Mouse (Mus musculus) CH12.LX (cell line): ENCODE results near the gene Megf11. TPM values are rescaled to one million over a fixed set of nuclear protein-coding genes. Genes with fewer than 3 reads are reported as not detected.

Experiments used
- DNase-seq: peaks from one replicate; pipeline ENCODE4 v3.0.0-alpha.2; 2013; ENCODE audit errors: extremely low read depth
- H3K27ac ChIP-seq: 2 replicates; pipeline ENCODE4 v1.5.1; 2012; ENCODE audit warnings: low read depth, mild to moderate bottlenecking, control low read depth, moderate library complexity; ENCODE audit not compliant: insufficient read depth
- H3K27me3 ChIP-seq: replicated peaks from 2 replicates; pipeline ENCODE3; 2012; ENCODE audit warnings: inconsistent platforms
- H3K36me3 ChIP-seq, 2 experiments: replicated peaks in 1 of 2; 2 replicates each; pipeline versions ENCODE3 to v1.6.1; 2012; ENCODE audit warnings: inconsistent platforms in 1 of 2, low read length in 1 of 2, mild to moderate bottlenecking in 1 of 2, mixed read lengths in 1 of 2, moderate library complexity in 1 of 2; ENCODE audit not compliant: control insufficient read depth in 1 of 2, insufficient read depth in 1 of 2
- H3K4me1 ChIP-seq, 2 experiments: 2 replicates each; pipeline ENCODE4 v1.6.1; 2012; ENCODE audit warnings: inconsistent platforms in 1 of 2, moderate library complexity in 1 of 2; ENCODE audit not compliant: insufficient read depth in 2 of 2, control insufficient read depth in 1 of 2
- H3K4me2 ChIP-seq: 2 replicates; pipeline ENCODE4 v1.6.1; 2012; ENCODE audit warnings: low read depth, mild to moderate bottlenecking, control low read depth; ENCODE audit not compliant: poor library complexity, insufficient read depth, severe bottlenecking
- H3K4me3 ChIP-seq, 3 experiments: fragments of 150-350 bp in 1 of 3; sonication (generic) in 1 of 3; replicated peaks in 1 of 3; 2 replicates each; pipeline versions ENCODE3 to v1.5.1; 2011 to 2012; ENCODE audit warnings: low read depth in 2 of 3, low read length in 2 of 3, mild to moderate bottlenecking in 2 of 3, moderate library complexity in 2 of 3, control low read depth in 1 of 3, improper control_type of control experiment in 1 of 3, inconsistent platforms in 1 of 3, mixed read lengths in 1 of 3; ENCODE audit not compliant: poor library complexity in 1 of 3
- H3K79me2 ChIP-seq: replicated peaks from 2 replicates; pipeline ENCODE4 v1.6.1; 2012; ENCODE audit warnings: mild to moderate bottlenecking, moderate library complexity; ENCODE audit not compliant: control insufficient read depth, poor library complexity, insufficient read depth, severe bottlenecking; ENCODE audit errors: extremely low read depth
- H3K9ac ChIP-seq: 2 replicates; pipeline ENCODE4 v1.6.1; 2012; ENCODE audit warnings: low read depth, mild to moderate bottlenecking, control low read depth, moderate library complexity; ENCODE audit not compliant: insufficient read depth
- H3K9me3 ChIP-seq: replicated peaks from 2 replicates; pipeline ENCODE3; 2012; ENCODE audit warnings: low read length, inconsistent platforms, mixed read lengths
- BHLHE40 ChIP-seq: IDR thresholded peaks from 2 replicates; pipeline ENCODE4 v1.6.1; 2011; ENCODE audit warnings: mild to moderate bottlenecking, low read depth, low read length, improper control_type of control experiment
- CHD1 ChIP-seq: IDR thresholded peaks from 2 replicates; pipeline ENCODE4 v1.6.1; 2012; ENCODE audit warnings: low read depth, low read length, improper control_type of control experiment, inconsistent platforms
- CHD2 ChIP-seq: IDR thresholded peaks from 2 replicates; pipeline ENCODE4 v1.6.1; 2011; ENCODE audit warnings: low read length, improper control_type of control experiment
- CTCF ChIP-seq, 2 experiments: IDR thresholded peaks in 1 of 2; conservative IDR thresholded peaks in 1 of 2; 2 replicates each; pipeline ENCODE4 v1.5.1; 2011 to 2012; ENCODE audit warnings: low read depth in 2 of 2, low read length in 2 of 2, improper control_type of control experiment in 1 of 2, inconsistent platforms in 1 of 2, mild to moderate bottlenecking in 1 of 2, moderate library complexity in 1 of 2
- E2F4 ChIP-seq: IDR thresholded peaks from 2 replicates; pipeline ENCODE4 v1.6.1; 2011; ENCODE audit warnings: low read depth, low read length, improper control_type of control experiment; ENCODE audit not compliant: insufficient replicate concordance
- ELF1 ChIP-seq: IDR thresholded peaks from 2 replicates; pipeline ENCODE4 v1.6.1; 2014; ENCODE audit warnings: low read depth, mild to moderate bottlenecking, inconsistent platforms, low read length, improper control_type of control experiment
- EP300 ChIP-seq: IDR thresholded peaks from 2 replicates; pipeline ENCODE4 v1.6.1; 2011; ENCODE audit warnings: low read length, improper control_type of control experiment
- ETS1 ChIP-seq: conservative IDR thresholded peaks from 2 replicates; pipeline ENCODE4 v1.6.1; 2012; ENCODE audit warnings: low read depth, mild to moderate bottlenecking, inconsistent platforms, low read length, improper control_type of control experiment, moderate library complexity
- GABPA ChIP-seq: IDR thresholded peaks from 2 replicates; pipeline ENCODE4 v1.6.1; 2012; ENCODE audit warnings: low read depth, low read length, improper control_type of control experiment, inconsistent platforms; ENCODE audit not compliant: insufficient replicate concordance
- HCFC1 ChIP-seq: IDR thresholded peaks from 2 replicates; pipeline ENCODE4 v1.6.1; 2012; ENCODE audit warnings: low read depth, mild to moderate bottlenecking, inconsistent platforms, low read length, improper control_type of control experiment
- IRF4 ChIP-seq: IDR thresholded peaks from 2 replicates; pipeline ENCODE4 v1.6.1; 2014; ENCODE audit warnings: low read depth, mild to moderate bottlenecking, inconsistent platforms, low read length, improper control_type of control experiment
- JUN ChIP-seq: IDR thresholded peaks from 2 replicates; pipeline ENCODE4 v1.6.1; 2011; ENCODE audit warnings: low read depth, mild to moderate bottlenecking, low read length, improper control_type of control experiment, moderate library complexity; ENCODE audit not compliant: insufficient read depth
- JUND ChIP-seq: conservative IDR thresholded peaks from 2 replicates; pipeline ENCODE4 v1.6.1; 2011; ENCODE audit warnings: low read depth, low read length, improper control_type of control experiment
- MAFK ChIP-seq: IDR thresholded peaks from 2 replicates; pipeline ENCODE4 v1.6.1; 2011; ENCODE audit warnings: low read length, improper control_type of control experiment; ENCODE audit not compliant: insufficient replicate concordance
- MAX ChIP-seq: IDR thresholded peaks from 2 replicates; pipeline ENCODE4 v1.6.1; 2011; ENCODE audit warnings: low read length, improper control_type of control experiment
- MAZ ChIP-seq: IDR thresholded peaks from 2 replicates; pipeline ENCODE4 v1.6.1; 2012; ENCODE audit warnings: low read depth, mild to moderate bottlenecking, inconsistent platforms, low read length, improper control_type of control experiment, moderate library complexity
- MEF2A ChIP-seq: IDR thresholded peaks from 2 replicates; pipeline ENCODE4 v1.6.1; 2014; ENCODE audit warnings: low read depth, mild to moderate bottlenecking, inconsistent platforms, low read length, improper control_type of control experiment, borderline replicate concordance
- MXI1 ChIP-seq: IDR thresholded peaks from 2 replicates; pipeline ENCODE4 v1.6.1; 2011; ENCODE audit warnings: mild to moderate bottlenecking, low read depth, low read length, improper control_type of control experiment
- MYC ChIP-seq: IDR thresholded peaks from 2 replicates; pipeline ENCODE4 v1.6.1; 2011; ENCODE audit warnings: low read depth, mild to moderate bottlenecking, improper control_type of control experiment, low read length
- PAX5 ChIP-seq: IDR thresholded peaks from 2 replicates; pipeline ENCODE4 v1.6.1; 2012; ENCODE audit warnings: low read length, inconsistent platforms, mixed read lengths
- POLR2A ChIP-seq: IDR thresholded peaks from 2 replicates; pipeline ENCODE4 v1.6.1; 2011; ENCODE audit warnings: low read depth, mild to moderate bottlenecking, improper control_type of control experiment, low read length
- POLR2AphosphoS2 ChIP-seq: IDR thresholded peaks from 2 replicates; pipeline ENCODE4 v1.6.1; 2011; ENCODE audit warnings: low read depth, low read length, improper control_type of control experiment
- RAD21 ChIP-seq: IDR thresholded peaks from 2 replicates; pipeline ENCODE4 v1.6.1; 2011; ENCODE audit warnings: low read depth, mild to moderate bottlenecking, low read length, improper control_type of control experiment, moderate library complexity
- RCOR1 ChIP-seq: conservative IDR thresholded peaks from 2 replicates; pipeline ENCODE4 v1.6.1; 2012; ENCODE audit warnings: low read depth, mild to moderate bottlenecking, inconsistent platforms, low read length, improper control_type of control experiment
- SIN3A ChIP-seq: IDR thresholded peaks from 2 replicates; pipeline ENCODE4 v1.6.1; 2012; ENCODE audit warnings: low read length, improper control_type of control experiment, inconsistent platforms
- SMC3 ChIP-seq: IDR thresholded peaks from 2 replicates; pipeline ENCODE4 v1.6.1; 2011; ENCODE audit warnings: low read depth, low read length, improper control_type of control experiment
- TBP ChIP-seq: conservative IDR thresholded peaks from 2 replicates; pipeline ENCODE4 v1.6.1; 2011; ENCODE audit warnings: low read depth, low read length, improper control_type of control experiment
- TCF12 ChIP-seq: IDR thresholded peaks from 2 replicates; pipeline ENCODE4 v1.6.1; 2014; ENCODE audit warnings: low read depth, mild to moderate bottlenecking, inconsistent platforms, low read length, improper control_type of control experiment
- USF1 ChIP-seq: IDR thresholded peaks from 2 replicates; pipeline ENCODE4 v1.6.1; 2014; ENCODE audit warnings: low read depth, mild to moderate bottlenecking, inconsistent platforms, low read length, improper control_type of control experiment
- ZC3H11A ChIP-seq: IDR thresholded peaks from 2 replicates; pipeline ENCODE4 v1.6.1; 2012; ENCODE audit warnings: low read depth, mild to moderate bottlenecking, inconsistent platforms, low read length, improper control_type of control experiment
- ZKSCAN1 ChIP-seq: IDR thresholded peaks from 2 replicates; pipeline ENCODE4 v1.6.1; 2012; ENCODE audit warnings: low read depth, inconsistent platforms, low read length, improper control_type of control experiment, borderline replicate concordance
- dilution Hi-C: fragments of 300-500 bp; cut with MboI; formaldehyde crosslinking; loops from 2 replicates; pipeline ENCODE4 v1.14.3; 2020; ENCODE audit warnings: low sequenced_read_pairs; ENCODE audit not compliant: extremely low pct_unique_long_range_greater_than_20kb, extremely low pct_ligation_motif_present
- in situ Hi-C: fragments of 300-500 bp; cut with MboI; formaldehyde crosslinking; loops from 3 replicates; pipeline ENCODE4 v1.14.3; 2019; ENCODE audit warnings: low sequenced_read_pairs, low pct_ligation_motif_present, low pct_unique_long_range_greater_than_20kb, mixed read lengths
- polyA plus RNA-seq: library from polyadenylated mRNA; unstranded; fragments of >175 nt; gene quantifications from 2 replicates; pipeline ENCODE4 v1.2.1, GENCODE M21; 2012; ENCODE audit warnings: low read depth; ENCODE audit not compliant: insufficient read length
- total RNA-seq, 2 experiments: library from RNA; depleted of rRNA; stranded (reverse); fragments of 300-350 nt in 1 of 2; fragments of >200 nt in 1 of 2; gene quantifications; 2 replicates each; pipeline ENCODE4 v1.2.3; 2012 to 2014

The Megf11 gene
- total and polyA plus RNA-seq, 3 experiments: 0.04 to 0.59 TPM; not detected in 1

GRCm38 (mm10) chr9:64702391-64702790, 317.0 kb downstream of the Megf11 start:
- H3K36me3 ChIP-seq: peaks cover 3 to 59% of the 10 kb centered on the region in 2 experiments
- in situ Hi-C loops: no loop called here
- no peak overlapping the region for H3K4me2 ChIP-seq
- no peaks in the 10 kb centered on the region for H3K27me3 ChIP-seq
- no peak overlapping the region for H3K9ac ChIP-seq
- peaks cover 34 to 77% of the 10 kb centered on the region in 2 experiments for H3K4me1 ChIP-seq
- dilution Hi-C loops: no loop called here
- no peak overlapping the region for H3K27ac ChIP-seq
- no peak overlapping the region for H3K4me3 ChIP-seq
- no peaks in the 10 kb centered on the region for H3K79me2 ChIP-seq
- no peak for DNase-seq
- TF ChIP-seq USF1 (no peak), CHD1 (no peak), SIN3A (no peak), EP300 (no peak), GABPA (no peak), TBP (no peak), E2F4 (no peak), POLR2A (no peak), MEF2A (no peak)
- H3K9me3 ChIP-seq: no peaks in the 10 kb centered on the region

DNA sequence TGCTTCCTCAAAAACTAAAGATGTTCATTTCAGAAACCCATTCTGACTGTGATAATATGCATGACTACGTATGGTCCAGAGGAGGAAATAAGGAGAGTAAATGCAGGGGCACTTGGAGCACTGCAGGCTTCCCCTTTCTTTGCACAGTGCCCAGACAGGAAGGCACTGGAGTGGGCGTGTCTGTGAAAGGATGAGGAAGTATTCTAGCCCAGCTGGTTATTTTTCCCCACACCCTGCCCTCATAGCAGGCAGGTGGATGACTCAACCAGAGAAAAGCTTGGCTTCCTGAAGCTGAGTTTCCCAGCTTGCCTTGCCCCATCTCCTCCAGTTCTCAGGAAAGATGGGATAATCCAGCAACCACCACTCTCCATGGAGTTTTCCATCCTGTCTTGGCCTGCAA, 317.5 kb downstream of the Megf11 start:
- H3K79me2 ChIP-seq: no peaks in the 10 kb centered on the region
- peak overlapping the region; percentile 71; the same call in 1 of the 2 replicates for H3K27ac ChIP-seq
- in situ Hi-C loops (no loop called here), dilution Hi-C loops (no loop called here)
- DNase-seq: peak; percentile 93
- no peak overlapping the region for H3K4me3 ChIP-seq
- peaks cover 30 to 71% of the 10 kb centered on the region in 2 experiments for H3K4me1 ChIP-seq
- no peaks in the 10 kb centered on the region for H3K27me3 ChIP-seq
- peaks cover 3 to 58% of the 10 kb centered on the region in 2 experiments for H3K36me3 ChIP-seq
- peak overlapping the region; percentile 67; the same call in 1 of the 2 replicates for H3K4me2 ChIP-seq
- H3K9me3 ChIP-seq: no peaks in the 10 kb centered on the region
- no peak overlapping the region for H3K9ac ChIP-seq
- no peak for TF ChIP-seq POLR2A
- no peak for TF ChIP-seq POLR2AphosphoS2
- no peak for TF ChIP-seq HCFC1
- peak; percentile 96 for TF ChIP-seq IRF4
- no peak for TF ChIP-seq CTCF (conservative IDR thresholded peaks at IDR 0.05 in 1 of 2, IDR thresholded peaks at IDR 0.05 in 1 of 2; ENCODE audit: low read depth in 2 of 2, low read length in 2 of 2)
- TF ChIP-seq ZC3H11A: no peak
- no peak; the same call in 1 of the 2 replicates for TF ChIP-seq RAD21
- TF ChIP-seq MXI1: no peak
- peak; percentile 79 for TF ChIP-seq JUN
- TF ChIP-seq MYC: 0 out of 2 replicates have a peak, but pooled peaks have one; percentile 45
- no peak for TF ChIP-seq E2F4
- peak; percentile 67; the same call in 1 of the 2 replicates for TF ChIP-seq RCOR1
- peak; percentile 93 for TF ChIP-seq EP300
- no peak for TF ChIP-seq ZKSCAN1
- no peak for TF ChIP-seq SMC3
- TF ChIP-seq TCF12: peak; percentile 78
- TF ChIP-seq CHD2: peak; percentile 51; the same call in 1 of the 2 replicates
- 0 out of 2 replicates have a peak, but pooled peaks have one; percentile 25 for TF ChIP-seq MAFK
- TF ChIP-seq PAX5: no peak
- no peak for TF ChIP-seq USF1
- TF ChIP-seq ETS1: peak; percentile 88
- TF ChIP-seq BHLHE40: peak; percentile 49; the same call in 1 of the 2 replicates
- TF ChIP-seq MAX: peak; percentile 32; the same call in 1 of the 2 replicates
- TF ChIP-seq MAZ: no peak
- peak; percentile 86 for TF ChIP-seq SIN3A
- TF ChIP-seq MEF2A: peak; percentile 72
- TF ChIP-seq TBP: no peak
- TF ChIP-seq JUND: peak; percentile 95
- TF ChIP-seq ELF1: peak; percentile 83
- no peak for TF ChIP-seq GABPA
